ENCODE assay signal across 8 mouse cellular contexts in the genomic region with DNA sequence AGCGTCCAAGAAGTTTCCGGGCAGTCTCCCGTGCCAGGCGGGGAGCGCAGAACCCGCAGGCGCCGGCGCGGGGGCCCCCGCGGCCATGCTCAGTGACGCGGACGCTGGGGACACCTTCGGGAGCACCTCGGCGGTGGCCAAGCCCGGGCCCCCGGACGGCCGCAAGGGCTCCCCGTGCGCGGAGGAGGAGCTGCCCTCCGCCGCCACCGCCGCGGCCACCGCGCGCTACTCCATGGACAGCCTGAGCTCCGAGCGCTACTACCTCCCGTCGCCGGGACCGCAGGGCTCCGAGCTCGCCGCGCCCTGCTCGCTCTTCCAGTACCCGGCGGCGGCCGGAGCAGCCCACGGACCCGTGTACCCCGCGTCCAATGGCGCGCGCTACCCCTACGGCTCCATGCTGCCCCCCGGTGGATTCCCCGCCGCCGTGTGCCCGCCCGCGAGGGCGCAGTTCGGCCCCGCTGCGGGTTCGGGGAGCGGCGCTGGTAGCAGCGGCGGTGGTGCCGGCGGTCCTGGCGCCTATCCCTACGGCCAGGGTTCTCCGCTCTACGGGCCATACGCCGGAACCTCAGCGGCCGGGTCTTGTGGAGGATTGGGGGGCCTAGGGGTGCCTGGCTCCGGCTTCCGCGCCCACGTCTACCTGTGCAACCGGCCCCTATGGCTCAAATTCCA. TPM values are rescaled to one million over a fixed set of nuclear protein-coding genes. Genes with fewer than 3 reads are reported as not detected.
A peak's percentile ranks its signal among the peaks of the same experiment; 100 is the strongest.
DNase-seq lines count a peak whose midpoint lies in the region; ATAC-seq lines count a peak whose summit lies in the region.

No protein-coding gene starts in this region.

- H3K4me2 ChIP-seq in liver, embryonic 13.5 days = peak overlapping the region; percentile 57
- H3K4me2 ChIP-seq in neural tube, embryonic 15.5 days = peak overlapping the region; percentile 59

- peaks cover 100% of the 10 kb centered on the region for H3K27me3 ChIP-seq in hindbrain, embryonic 10.5 days (ENCODE audit: insufficient read depth, poor library complexity, severe bottlenecking)
- peaks cover 96% of the 10 kb centered on the region for H3K27me3 ChIP-seq in liver, embryonic 13.5 days
- H3K27me3 ChIP-seq in neural tube, embryonic 15.5 days (replicated peaks) = peaks cover 81% of the 10 kb centered on the region

- peak; percentile 27 to 74 for DNase-seq in adrenal gland, adult (ENCODE audit: inconsistent age in 2 of 2, low spot score in 1 of 2)
- DNase-seq in adrenal gland, adult 8-10 months = no peak
- peak; percentile 71 for DNase-seq in ES-CJ7 (ENCODE audit: low read depth, low spot score)
- peak; percentile 51 for DNase-seq in hindbrain, embryonic 10.5 days (ENCODE audit: low spot score)
- no peak for DNase-seq in liver, embryonic 13.5 days

- H3K36me3 ChIP-seq in hindbrain, embryonic 10.5 days = no peaks in the 10 kb centered on the region
- H3K36me3 ChIP-seq in liver, embryonic 13.5 days = no peaks in the 10 kb centered on the region
- no peaks in the 10 kb centered on the region for H3K36me3 ChIP-seq in neural tube, embryonic 15.5 days

- under 1% methylated on average over 87 of the region's 87 CpGs for WGBS in hindbrain, embryonic 10.5 days
- WGBS in liver, embryonic 13.5 days (ENCODE audit: insufficient replicate concordance) = 2% methylated on average over 71 of the region's 87 CpGs
- WGBS in neural tube, embryonic 15.5 days = under 1% methylated on average over 87 of the region's 87 CpGs

- H3K9me3 ChIP-seq in hindbrain, embryonic 10.5 days = no peaks in the 10 kb centered on the region
- H3K9me3 ChIP-seq in liver, embryonic 13.5 days (replicated peaks) = no peaks in the 10 kb centered on the region
- H3K9me3 ChIP-seq in neural tube, embryonic 15.5 days (replicated peaks) = no peaks in the 10 kb centered on the region

- peak overlapping the region; percentile 50 for H3K4me3 ChIP-seq in hindbrain, embryonic 10.5 days
- H3K4me3 ChIP-seq in liver, embryonic 13.5 days (replicated peaks) = peak overlapping the region; percentile 44
- peak overlapping the region; percentile 33 for H3K4me3 ChIP-seq in neural tube, embryonic 15.5 days (replicated peaks)

- no peak overlapping the region for H3K9ac ChIP-seq in liver, embryonic 13.5 days
- no peak overlapping the region for H3K9ac ChIP-seq in neural tube, embryonic 15.5 days (replicated peaks)

- H3K27ac ChIP-seq in hindbrain, embryonic 10.5 days = no peak overlapping the region
- no peak overlapping the region for H3K27ac ChIP-seq in liver, embryonic 13.5 days
- no peak overlapping the region for H3K27ac ChIP-seq in neural tube, embryonic 15.5 days (replicated peaks)

- ATAC-seq in common myeloid progenitor, adult 5-6 weeks (replicated peaks; ENCODE audit: low read depth, poor library complexity, severe bottlenecking) = peak; percentile 46
- ATAC-seq in liver, embryonic 13.5 days (ENCODE audit: low read depth) = no peak
- ATAC-seq in neural tube, embryonic 15.5 days (ENCODE audit: low FRiP score) = peak; percentile 38; the same call in 1 of the 2 replicates
- ATAC-seq in monocyte, adult 5-6 weeks (replicated peaks; ENCODE audit: insufficient number of reproducible peaks, low FRiP score, low TSS enrichment, poor library complexity, severe bottlenecking) = no peak

- peaks cover 31% of the 10 kb centered on the region for H3K4me1 ChIP-seq in hindbrain, embryonic 10.5 days (replicated peaks)
- H3K4me1 ChIP-seq in liver, embryonic 13.5 days (replicated peaks) = peaks cover 13% of the 10 kb centered on the region
- H3K4me1 ChIP-seq in neural tube, embryonic 15.5 days = peaks cover 33% of the 10 kb centered on the region

RNA-seq across cellular contexts. Expression of a gene that starts 1.0 kb away (rescaled TPM):
- under 1 TPM; 0.11 to 0.49 (median 0.43) TPM for total RNA-seq in adrenal gland, adult 8-10 months (2022)
- total RNA-seq in common myeloid progenitor, adult 5-6 weeks (2017) = not detected in 2 replicates
- 0.10 TPM in 1 of 2 replicates, not detected in the other for polyA plus RNA-seq in hindbrain, embryonic 10.5 days (2016; fragmentation: Nextera tagmentation; extraction: Ambion mirVana)
- polyA plus RNA-seq in liver, embryonic 13.5 days (2015; fragmentation: Nextera tagmentation; extraction: Ambion mirVana) = not detected in 2 replicates
- 0.06 TPM in 1 of 2 replicates, not detected in the other for polyA plus RNA-seq in neural tube, embryonic 15.5 days (2015; fragmentation: Nextera tagmentation; extraction: Ambion mirVana)
- 47.6 to 167 TPM (median 48.0 TPM) in 3 replicates for total RNA-seq in monocyte, adult 5-6 weeks (2017)

RNA-seq across cellular contexts. Expression of a gene that starts 27.1 kb away (rescaled TPM):
- total RNA-seq in adrenal gland, adult 8-10 months (2022) = 100 to 1,000 TPM; 129 to 187 (median 147) TPM
- total RNA-seq in common myeloid progenitor, adult 5-6 weeks (2017) = 86.7 and 91.0 TPM in 2 replicates
- 34.2 and 42.9 TPM in 2 replicates for polyA plus RNA-seq in hindbrain, embryonic 10.5 days (2016; fragmentation: Nextera tagmentation; extraction: Ambion mirVana)
- 14.6 and 17.7 TPM in 2 replicates for polyA plus RNA-seq in liver, embryonic 13.5 days (2015; fragmentation: Nextera tagmentation; extraction: Ambion mirVana)
- 44.4 and 45.2 TPM in 2 replicates for polyA plus RNA-seq in neural tube, embryonic 15.5 days (2015; fragmentation: Nextera tagmentation; extraction: Ambion mirVana)
- 97.5 to 187 TPM (median 99.7 TPM) in 3 replicates for total RNA-seq in monocyte, adult 5-6 weeks (2017)

Comparison
In these comparisons a context has a peak if more than half of its experiments do, and no peak if none do; other contexts are left out.
1. DNase-seq: peak in adrenal gland, adult (2 of 2), ES-CJ7 (single experiment) and hindbrain, embryonic 10.5 days (single experiment); none in adrenal gland, adult 8-10 months (single experiment) and liver, embryonic 13.5 days (single experiment).
2. ATAC-seq: peak in common myeloid progenitor, adult 5-6 weeks (single experiment) and neural tube, embryonic 15.5 days (single experiment); none in liver, embryonic 13.5 days (single experiment) and monocyte, adult 5-6 weeks (single experiment).
3. RNA of a gene that starts 1.0 kb away (total RNA-seq): 47.6 to 167 TPM in monocyte, adult 5-6 weeks; 0.11 to 0.49 TPM in adrenal gland, adult 8-10 months and not detected in common myeloid progenitor, adult 5-6 weeks; every median in the first group is over 10 times any median in the second.
4. Peak in every context shown above with its lines, with median percentiles within 50 percentile points of each other: H3K4me3 ChIP-seq.